Mouse (Mus musculus) spleen, postnatal 36 days (tissue): Measurements from ENCODE around the gene Tmem59.

Experiments
- DNase-seq, 2 experiments: peaks; one replicate each; pipeline ENCODE4 v3.0.0; 2022; ENCODE audit warnings: low spot score in 2 of 2, mixed read lengths in 1 of 2

Tmem59 gene

DNA sequence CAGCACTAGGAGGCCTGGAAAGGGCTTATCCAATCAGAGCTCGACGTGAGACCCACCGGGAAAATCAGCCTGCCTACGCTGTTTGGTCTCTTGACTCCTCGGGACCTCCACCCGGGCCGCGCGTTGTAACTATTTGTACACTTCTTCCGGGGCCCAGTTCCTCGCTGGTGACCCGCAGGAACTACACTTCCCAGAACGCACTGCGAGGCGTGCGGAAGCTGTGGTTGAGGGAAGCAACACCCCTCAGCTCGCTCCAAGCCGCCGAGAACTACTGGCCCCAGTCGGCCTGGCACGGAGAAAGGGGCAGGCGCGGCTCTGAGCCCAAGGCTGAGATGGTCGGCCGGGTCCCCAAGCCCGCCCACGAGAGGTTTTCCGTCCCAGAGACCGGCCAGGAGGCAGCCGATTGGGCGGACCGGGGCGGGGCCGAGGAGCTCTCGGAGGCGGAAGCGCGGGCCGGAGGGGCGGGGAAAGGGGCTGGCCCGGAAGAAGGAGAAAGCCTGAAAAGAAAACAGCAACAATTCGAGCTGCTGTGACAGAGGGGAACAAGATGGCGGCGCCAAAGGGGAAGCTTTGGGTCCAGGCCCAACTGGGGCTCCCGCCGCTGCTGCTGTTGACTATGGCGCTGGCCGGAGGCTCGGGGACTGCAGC lies at the start of gene Tmem59:
Gene Tmem59 (plus strand): TSS at position 218 of the 648 bp plus-strand sequence.
- peak; percentile 97 for DNase-seq

DNA sequence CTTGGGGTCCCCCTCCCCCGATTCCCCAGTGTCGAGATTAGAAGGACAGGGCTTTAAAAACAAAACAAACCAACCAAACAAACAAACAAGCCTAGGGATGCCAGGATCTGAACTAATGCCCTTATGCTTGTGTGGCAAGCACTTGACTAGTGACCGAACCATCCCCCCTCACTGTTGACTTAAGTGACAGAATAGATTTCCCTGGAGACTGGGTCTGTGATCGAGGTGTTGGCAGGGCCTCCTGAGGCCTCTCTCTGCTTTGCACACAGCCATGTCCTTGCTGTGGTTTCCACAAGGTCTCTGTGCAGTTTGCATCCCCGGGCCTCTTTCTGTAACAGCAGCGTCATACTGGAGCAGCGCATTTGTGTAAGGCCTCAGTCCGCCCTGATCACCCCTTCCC lies 48.8 kb upstream of the Tmem59 start:
- no peak for DNase-seq

DNA sequence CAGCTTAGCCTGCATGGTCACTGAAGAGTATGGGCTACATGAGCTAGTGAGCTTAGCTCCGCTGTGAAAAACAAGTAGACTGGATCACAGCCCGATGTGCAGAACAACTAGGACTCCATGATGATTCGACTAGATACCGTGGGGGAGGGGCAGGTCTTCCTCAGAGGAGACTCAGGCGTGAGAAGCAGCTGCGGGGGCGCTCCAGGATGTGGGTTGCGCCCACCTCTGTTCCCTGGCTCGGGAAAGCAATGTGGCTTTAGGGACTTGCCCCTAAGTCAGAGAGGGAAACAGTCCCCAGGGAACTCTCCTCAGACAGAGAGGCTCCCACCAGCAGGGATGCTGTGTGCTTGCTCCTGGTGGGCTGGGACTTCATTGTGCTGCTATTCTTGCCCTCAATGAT lies 47.7 kb upstream of the Tmem59 start:
- DNase-seq: no peak

DNA sequence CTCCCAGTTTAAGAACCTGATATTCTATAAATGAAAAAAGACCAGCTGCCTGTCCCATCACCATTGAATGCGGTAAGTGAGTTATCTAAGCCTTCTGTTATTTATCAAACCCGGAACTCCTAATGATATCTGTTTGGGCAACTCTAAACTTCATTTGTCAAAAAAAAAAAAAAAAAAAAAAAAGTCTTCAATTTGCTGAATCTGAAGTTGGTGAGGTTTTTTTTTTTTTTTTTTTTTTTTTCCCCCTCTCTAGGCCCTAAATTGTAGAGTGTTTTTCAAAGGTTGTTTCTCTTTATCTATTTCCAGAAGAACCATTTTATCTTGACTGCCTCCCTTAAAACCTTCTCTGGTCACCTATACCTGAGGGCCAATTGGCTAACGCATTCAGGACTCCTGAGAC lies 43.3 kb upstream of the Tmem59 start:
- DNase-seq: no peak

DNA sequence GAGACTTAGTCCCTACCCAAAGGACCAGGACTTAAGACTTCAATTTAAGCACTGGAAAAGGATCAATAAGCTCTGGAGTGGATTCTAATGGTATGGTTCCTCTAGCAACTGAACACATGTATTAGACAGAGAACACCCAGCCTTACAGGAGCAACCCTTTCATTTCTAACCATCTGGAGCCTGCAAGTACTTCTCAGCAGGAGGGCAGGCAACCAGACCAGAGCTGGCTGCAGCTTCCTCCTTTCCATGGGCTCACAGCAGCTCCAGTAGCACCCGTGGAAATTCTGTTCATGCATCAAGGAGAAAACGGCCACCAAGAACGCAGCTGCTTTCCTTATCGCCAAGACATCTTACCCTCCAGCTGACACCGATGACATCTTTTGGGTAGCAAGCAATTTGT lies 42.5 kb upstream of the Tmem59 start:
- DNase-seq: no peak

DNA sequence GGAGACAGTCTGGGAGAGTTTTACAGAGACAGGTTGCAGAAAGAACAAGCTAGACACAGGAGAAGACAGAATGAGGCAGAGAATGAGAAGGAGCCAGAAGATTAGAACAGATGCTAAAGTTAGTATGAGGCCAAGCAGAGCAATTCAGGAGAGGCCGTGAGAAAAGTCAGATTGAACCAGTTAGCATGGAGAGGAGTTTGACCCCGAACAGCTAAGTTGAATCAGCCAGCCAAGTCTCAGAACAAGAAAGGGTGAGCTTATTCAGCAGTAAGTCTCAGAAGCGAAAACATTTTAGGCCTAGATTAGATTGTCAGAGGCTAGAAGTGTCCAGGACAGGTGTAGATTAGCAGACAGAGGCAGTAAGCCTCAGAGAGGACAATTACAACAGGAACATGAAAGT lies 41.7 kb upstream of the Tmem59 start:
- DNase-seq: no peak

DNA sequence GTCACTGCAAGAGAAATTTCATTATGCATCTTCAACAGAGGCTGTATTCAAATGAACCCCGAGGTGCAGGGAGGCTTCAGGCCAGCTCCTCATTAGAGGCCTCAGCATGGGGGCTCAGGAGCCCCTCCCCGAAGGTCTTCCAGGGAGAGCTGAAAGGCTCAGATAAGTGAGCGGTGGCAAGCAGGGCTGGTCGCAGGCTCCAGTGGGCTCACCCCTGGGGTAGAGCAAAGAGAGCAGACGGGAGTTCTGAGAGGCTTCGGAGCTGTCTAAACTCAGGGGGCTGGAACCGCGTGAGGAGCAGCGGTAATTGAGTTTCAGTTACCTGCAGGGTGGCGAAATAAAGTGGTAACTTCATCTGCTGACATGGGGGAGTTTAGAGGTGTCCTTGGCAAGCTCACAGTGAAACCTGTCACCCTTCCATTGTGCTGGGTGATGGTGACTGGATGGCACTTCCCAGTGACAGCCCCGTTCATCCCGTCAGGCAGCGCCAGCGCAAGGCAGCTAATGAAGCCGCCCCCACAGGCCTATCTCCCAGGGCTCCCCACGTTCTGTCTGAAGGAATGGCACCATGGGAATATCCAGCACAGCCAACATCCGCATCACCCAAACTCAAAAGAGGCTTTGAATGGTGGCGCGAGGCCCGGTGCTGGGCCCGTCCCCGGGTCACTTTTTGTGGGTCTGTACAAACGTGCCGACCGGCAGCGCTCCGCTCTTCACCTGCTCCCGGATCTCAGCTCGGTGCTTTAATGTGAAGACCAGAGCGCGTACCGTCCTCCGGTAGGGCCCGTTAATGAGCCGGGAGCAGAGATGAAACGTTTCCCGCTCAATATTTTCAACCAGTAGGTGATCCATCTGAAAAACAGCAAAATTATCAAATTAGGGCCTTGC lies 39.0 kb upstream of the Tmem59 start:
- no peak for DNase-seq

DNA sequence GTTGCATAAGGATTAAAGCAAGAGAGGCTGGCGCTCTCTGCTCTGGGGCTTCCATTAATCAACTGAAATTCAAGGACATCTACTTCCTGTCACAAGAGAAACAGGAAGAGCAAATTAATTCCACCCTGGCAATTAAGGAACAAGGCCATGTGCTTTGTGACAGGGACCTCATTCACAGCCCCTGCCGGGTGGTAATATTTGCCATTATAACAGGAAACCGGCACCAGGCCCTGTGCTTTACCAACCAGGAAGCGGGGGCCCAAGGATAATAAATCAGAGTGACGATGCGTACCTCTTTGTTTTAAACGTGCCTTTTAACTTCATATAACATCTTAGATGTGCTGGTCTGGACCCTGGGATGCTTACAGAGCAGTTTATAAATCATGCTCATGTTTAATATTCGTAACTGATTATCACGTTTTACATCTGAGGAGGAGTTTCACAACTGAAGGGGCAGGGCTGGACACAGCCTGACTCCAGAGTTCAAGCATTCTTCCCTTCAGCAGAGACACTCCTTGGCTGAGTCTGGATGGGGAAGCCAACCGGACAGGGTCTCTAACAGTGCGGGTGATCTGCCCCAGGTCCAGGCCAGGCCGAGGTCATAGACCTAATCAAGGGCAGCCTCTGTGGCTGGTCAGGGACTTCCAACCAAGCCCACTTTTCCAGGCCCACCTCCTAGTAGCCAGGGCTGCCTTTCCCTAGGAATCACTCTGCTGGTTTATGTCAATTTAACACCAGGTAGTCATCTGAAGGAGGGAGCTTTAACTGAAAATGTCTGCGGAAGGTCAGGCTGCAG lies 38.2 kb upstream of the Tmem59 start:
- no peak for DNase-seq

DNA sequence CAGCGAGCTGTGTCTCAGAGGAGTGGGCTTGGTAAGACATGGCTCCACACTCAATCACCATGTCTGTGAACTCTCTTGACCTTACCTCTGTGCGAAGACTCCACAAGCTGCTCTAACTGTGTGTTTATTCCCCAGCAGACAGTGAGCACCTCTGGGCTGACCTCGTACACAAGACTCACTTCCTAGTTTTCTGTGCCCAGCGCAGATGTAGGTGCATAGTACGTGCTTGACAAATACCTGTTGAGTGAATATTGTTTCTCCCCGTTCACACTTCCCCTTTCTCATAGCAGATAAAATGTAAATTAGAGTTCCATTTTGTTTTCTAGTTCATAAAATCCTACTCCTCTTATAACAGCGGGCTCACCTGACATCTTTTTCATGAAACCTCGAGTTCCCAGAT lies 34.7 kb upstream of the Tmem59 start:
- no peak for DNase-seq

DNA sequence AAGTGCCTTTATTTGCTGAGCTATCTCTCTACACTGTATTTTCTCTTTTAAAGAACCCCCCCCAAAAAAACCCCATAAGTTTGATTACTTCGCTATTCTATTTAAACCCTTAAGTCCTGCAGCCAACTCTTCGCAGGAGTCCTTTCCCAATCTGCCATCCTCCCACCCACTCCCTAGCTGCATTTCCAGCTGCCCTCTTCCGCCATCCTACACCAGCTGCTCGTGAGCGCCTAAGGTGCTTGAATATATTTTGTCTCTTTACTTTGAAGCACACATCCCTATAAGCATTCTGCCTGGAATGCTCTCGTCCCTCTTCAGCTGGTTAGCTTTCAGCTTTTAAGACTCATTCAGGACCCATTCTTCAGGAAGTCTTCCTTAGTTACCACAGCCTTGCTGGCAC lies 27.2 kb upstream of the Tmem59 start:
- no peak for DNase-seq

DNA sequence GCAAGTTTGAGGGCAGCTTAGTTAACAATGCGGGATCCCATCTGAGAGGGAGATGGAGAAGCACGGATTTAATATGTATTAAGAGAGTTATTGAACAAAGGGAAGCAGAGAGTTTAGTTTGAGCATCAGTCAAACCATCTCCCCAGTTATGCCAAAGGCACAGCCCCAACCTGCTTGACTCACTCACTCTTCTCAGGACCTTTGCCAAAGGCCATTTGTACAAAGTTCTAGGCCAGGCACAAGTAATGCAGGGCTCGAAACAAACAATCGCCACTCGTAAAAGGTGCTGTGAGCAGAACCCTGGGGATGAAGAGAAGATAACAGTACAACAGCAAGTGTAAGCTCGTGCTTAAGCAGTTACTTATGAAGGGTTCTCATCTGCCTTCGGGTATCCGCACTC lies 25.6 kb upstream of the Tmem59 start:
- DNase-seq: no peak

DNA sequence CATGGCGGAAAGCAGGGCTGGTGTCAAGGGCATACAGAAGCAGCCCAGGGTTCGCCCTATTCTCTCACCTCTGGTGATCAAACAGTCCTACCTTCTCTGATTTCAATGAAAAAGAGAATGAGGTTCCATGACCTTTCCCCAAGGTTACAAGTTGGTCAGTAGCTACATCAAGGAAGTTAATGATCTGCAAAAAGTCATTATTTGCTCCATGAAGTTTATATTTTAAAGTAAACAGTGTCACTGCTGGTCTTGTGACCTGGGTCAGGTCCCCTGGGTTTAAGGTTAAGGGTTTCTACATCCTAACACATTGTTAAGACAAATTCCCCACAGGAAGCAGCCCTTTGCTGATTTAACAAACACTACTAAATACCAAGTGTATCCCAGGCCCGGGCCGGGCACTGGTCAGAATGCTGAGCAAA lies 21.2 kb upstream of the Tmem59 start:
- DNase-seq: no peak

DNA sequence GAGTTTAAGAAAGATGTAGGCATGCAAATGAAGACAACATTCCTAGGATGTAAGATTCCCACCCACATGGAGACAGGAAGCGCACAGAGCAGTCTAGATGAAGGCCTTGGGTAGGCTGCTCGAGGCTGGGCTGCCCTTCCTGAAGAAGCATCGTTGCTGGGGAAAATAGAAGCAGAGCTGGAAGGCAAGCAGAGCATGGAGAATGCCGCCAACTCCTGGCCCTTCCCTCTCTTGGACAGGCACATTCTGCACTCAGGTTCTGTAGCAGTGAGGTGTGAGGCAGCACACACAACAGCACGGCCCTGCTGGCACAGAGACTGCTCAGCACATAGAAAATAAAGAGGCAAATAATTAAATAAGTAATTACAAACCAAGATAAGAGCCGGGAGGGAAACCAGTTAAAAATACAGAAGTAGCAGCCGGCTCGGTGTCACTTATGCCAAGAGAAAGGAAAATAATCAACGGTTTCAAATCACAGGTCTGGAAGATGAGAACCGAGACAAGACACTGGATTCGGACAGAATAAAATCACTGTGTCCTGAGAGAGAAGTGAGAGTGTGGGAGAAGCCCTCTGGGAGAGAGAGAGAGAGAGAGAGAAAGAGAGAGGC lies 18.9 kb upstream of the Tmem59 start:
- no peak for DNase-seq

DNA sequence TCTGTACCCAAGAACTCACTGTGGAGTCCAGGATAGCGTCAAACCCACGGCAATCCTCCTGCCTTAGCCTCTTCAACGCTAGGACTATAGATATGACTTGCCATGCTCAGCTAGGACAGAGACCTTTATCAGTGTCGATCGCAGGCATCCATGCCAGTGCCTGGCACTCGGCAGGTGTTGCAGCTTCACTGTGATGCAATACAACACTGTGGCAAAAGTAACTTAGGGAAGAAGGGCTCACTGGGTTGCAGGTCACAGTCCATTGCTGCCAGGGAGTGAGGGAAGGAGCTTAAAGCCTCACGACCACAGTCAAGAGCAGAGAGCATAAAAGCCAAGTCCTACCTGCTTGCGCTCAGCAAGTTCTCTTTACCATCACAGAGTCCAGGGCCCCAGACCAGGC lies 18.0 kb upstream of the Tmem59 start:
- DNase-seq: no peak

DNA sequence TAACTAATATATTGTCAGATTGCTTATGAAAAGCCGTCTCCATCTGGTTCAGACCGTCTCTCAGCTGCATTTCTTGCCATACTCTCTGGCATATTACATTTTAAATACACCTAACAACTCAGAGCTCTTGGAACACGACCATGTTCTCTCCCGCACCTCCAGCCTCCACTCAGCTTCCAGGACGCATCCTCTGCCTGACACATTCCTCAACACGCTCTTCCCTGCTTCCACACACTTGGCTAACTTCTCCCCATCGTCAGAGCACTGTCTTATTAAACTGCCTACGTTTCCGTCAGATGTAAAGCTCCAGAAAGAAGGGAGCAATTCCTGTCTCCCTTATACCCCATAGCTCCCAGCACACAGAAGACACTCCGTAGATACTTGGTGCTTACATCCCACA lies 14.9 kb upstream of the Tmem59 start:
- no peak for DNase-seq

DNA sequence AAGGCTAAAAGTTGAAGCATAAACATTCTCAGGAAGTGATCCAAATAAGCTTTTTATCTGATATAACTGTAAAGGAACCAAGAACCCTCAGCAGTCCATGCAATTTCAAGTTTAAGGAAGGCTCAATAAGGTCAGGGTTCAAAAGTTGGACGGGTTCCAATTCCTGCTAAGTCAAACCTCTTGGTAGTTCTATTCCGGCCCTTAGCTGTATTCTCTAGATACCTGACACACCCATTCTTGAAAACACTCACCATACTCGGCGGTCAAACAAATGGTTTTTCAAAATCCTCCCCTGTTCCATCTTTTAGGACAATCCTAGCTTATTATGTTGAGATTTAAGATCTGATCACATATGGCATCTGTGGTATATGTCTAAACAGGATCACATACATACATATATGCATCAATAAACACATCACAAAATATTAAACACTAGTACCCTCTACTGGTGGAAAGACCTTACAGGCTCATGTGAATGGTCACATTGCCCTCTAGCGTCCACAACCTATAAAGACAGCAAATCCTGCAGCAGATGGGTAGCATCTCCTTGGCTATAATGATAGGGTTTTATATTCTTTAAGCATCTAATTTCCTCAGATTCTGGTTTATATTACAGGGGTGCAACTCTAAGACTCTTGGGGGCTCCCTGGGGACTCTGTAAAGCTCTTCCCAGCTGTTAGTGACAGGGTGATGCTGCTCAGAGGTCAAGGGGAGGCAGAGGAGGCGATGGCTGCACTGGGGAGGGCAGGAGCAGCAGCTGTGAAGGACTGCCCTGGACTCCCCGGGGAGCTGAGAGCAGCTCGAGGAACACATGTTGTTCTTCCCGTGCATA lies 14.2 kb upstream of the Tmem59 start:
- DNase-seq: peak; percentile 58 to 61

DNA sequence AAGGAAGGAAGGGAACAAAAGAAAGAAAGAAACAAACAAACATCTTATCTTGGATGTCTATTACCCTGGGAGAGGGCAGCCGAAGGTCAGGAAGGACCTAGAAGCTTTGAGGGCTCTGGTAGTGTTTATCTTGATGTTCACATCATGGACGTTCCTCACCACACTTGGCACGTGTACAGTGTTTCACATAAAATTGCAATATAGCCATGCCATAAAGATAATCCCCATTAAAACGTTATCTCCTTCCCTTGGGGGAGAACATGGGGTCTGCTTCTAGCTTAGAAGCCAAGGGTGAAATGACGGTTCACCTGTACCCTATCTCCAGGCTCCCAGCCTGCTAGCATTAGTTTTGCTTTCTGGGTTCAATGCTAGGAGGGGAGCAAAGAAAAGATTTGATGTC lies 11.5 kb upstream of the Tmem59 start:
- DNase-seq: no peak

DNA sequence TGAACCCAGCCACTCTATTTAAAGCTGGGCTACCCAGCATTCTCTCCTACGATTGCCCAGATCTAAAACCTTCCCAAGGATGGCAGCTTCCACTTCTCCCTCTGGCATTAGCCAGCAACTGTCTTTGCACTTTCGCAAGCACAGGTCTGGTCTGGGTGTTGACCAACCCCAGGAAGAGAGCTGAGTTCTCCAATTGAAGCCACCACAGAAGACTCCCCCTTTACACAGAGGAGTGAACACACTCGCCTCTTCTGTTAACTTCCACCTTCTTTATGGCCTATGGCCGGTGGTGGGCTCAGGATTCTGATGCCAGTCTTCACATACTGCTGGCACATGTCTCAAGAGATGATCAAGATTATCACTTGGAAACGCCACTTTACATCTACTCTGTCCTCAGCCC lies 10.4 kb upstream of the Tmem59 start:
- no peak for DNase-seq

DNA sequence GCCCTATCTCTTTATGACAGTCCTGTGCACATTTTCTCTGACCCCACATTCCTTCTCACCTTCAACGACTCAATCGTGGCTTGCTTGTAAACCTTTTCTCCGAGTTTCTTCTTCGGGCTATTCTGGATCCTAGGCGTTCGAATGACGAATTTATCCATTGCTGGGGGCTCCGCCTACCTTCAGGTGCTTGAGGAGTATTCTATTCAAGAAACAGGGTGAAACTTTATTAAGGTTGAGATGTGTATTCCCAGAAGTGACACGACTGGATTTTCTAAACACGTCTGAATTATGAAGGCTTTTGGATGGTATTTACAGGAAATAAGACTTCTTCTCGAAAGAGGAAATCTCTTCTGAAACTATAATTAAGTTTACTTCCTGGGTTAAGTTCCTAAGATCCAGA lies 693 bp upstream of the Tmem59 start:
- no peak for DNase-seq

DNA sequence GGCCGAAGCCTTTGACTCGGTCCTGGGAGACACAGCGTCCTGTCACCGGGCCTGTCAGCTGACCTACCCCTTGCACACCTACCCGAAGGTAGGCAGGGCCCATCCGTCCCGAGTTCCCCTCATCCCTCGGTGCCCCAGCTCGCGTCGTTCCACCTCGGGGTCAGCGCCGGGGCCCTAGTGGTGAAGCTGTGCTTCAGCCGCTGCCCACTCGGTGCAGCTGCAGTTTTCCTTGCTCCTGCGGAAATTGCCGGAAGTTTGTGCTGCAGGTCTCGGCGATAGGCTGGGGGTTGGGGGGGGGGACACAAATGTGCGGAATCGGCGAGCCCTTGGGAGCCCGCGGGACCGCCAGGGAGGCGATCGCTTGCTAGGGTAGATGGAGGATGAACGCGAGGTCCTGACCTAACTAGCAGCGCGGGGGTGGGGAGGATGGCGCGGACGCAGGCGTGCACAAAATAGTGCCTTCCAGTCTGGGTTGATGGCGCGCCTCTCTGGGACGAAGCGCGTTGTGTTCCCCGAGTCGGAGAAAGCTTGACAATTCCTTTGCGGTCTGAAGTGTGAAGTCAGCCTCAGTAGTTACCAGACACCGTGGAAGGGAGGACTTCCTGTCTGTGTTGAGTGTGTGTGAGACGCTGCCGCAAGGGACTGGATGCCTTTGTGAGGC lies 761 bp downstream of the Tmem59 start, which contains the start of gene Tceanc2:
Gene Tceanc2 (minus strand): TSS at position 287 of the 661 bp plus-strand sequence.
- peak; percentile 56 to 64 for DNase-seq

DNA sequence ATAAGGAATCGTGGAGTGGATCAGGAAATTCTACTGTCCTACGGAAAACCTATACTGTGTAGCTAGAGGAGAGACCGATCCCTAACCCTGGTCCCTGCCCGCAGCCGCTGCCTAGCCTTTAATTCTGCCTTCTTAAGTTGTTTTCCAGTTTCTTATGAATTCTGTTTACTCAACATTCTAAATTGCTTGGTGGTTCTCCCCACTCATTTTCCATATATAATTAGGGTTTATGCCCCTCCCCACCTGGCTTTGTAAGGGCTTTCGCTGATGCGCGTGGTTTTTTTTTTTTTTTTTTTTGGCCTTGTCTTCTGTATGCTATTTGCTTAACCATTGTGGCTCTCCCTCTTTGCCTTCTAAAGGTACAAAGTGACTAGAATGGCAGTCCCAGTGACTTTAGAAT lies 1.4 kb downstream of the Tmem59 start:
- DNase-seq: no peak
